Mouse (Mus musculus): ENCODE data around the gene Snx33.

Snx33 gene

GRCm38 (mm10) chr9:56891517-56892011 lies 36.6 kb downstream of the Snx33 start:
- CTCF ChIA-PET: interaction anchor here (0.5 to 1.0 kb wide), 3 partner anchors 10 to 129 kb away, joined by 3 to 4 read pairs (median 3); no protein-coding TSS in a partner anchor

DNA sequence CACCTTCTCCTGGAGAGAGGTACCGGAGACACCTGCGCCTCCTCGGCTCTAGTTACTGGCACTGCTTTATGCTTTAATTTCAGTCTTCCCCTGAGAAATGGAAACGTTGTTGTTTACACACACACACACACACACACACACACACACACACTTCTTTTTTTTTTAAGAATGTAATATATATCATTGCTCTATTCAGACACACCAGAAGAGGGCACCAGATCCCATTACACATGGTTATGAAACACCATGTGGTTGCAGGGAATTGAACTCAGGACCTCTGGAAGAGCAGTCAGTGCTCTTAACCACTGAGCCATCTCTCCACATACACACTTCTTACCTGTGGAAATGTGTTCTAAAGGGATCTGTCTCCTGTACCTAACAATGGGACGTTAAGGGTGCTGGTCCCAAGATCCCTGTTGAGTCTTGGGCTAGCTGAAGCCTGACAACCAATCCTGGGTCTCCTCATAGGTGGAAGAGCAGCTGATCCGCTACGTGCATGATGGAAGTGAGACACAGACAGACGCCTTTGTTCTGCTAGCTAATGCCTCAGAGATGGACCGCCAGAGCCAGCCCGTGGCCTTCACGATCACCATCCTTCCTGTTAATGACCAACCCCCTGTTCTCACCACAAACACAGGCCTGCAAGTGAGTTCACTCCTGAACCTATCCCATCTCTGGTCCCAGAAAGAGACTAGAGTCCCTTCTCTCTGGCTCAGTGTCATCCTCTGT lies 37.5 kb downstream of the Snx33 start:
- CTCF ChIA-PET: interaction anchor here (0.5 to 1.0 kb wide), 4 partner anchors 11 to 166 kb away, joined by 3 to 19 read pairs (median 3); no protein-coding TSS in a partner anchor

DNA sequence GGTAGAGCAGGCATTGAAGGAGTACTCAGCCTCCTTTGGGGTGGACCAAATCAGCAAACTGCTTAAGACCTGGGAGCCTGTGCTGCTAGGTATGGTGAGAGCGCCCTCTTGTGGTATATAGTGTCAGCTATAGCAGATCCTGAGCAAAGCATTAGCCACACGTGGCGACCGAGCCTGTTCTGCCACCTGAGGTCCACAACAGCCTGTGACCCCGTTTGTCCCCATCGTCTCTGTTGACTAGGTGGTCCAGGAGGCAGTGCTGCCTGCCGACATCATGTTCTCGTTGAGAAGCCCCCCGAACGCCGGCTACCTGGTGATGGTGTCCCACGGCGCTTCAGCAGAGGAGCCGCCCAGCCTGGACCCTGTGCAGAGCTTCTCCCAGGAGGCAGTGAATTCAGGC lies 38.4 kb downstream of the Snx33 start:
- CTCF ChIA-PET: interaction anchor here (0.5 to 0.7 kb wide), 3 partner anchors 76 to 167 kb away, joined by 3 to 19 read pairs (median 5); no protein-coding TSS in a partner anchor

DNA sequence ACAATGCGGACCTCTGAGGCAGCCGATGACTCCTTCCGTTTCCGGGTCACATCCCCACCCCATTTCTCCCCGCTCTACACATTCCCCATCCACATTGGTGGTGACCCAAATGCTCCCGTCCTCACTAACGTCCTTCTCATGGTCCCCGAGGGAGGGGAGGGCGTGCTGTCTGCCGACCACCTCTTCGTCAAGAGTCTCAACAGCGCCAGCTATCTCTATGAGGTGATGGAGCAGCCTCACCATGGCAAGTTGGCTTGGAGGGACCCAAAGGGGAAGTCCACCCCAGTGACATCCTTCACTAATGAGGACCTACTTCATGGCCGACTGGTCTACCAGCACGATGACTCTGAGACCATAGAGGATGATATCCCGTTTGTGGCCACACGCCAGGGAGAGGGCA lies 40.6 kb downstream of the Snx33 start:
- CTCF ChIA-PET: no interaction called here

DNA sequence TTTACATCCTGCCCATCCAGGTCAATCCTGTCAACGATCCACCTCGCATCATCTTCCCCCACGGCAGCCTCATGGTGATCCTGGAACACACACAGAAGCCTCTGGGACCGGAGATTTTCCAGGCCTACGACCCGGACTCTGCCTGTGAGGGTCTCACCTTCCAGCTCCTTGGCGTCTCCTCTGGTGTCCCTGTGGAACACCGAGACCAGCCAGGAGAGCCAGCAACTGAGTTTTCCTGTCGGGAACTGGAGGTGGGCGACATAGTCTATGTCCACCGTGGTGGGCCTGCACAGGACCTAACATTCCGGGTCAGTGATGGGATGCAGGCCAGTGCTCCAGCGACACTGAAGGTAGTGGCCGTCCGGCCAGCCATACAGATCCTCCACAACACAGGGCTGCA lies 41.6 kb downstream of the Snx33 start:
- CTCF ChIA-PET: no interaction called here

DNA sequence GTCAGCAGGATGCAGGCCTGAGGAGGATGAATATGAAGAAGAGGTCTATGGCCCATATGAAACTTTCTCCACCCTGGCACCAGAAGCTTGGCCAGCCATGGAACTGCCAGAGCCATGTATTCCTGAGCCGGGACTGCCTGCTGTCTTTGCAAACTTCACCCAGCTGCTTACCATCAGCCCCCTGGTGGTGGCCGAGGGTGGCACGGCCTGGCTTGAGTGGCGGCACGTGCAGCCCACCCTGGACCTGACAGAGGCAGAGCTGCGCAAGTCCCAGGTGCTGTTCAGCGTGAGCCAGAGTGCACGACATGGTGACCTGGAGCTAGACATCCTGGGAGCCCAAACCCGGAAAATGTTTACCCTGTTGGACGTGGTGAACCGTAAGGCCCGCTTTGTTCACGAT lies 42.1 kb downstream of the Snx33 start:
- CTCF ChIA-PET: interaction anchor here (0.6 kb wide), 1 partner anchor 591 kb away, joined by 9 read pairs; no protein-coding TSS in a partner anchor

DNA sequence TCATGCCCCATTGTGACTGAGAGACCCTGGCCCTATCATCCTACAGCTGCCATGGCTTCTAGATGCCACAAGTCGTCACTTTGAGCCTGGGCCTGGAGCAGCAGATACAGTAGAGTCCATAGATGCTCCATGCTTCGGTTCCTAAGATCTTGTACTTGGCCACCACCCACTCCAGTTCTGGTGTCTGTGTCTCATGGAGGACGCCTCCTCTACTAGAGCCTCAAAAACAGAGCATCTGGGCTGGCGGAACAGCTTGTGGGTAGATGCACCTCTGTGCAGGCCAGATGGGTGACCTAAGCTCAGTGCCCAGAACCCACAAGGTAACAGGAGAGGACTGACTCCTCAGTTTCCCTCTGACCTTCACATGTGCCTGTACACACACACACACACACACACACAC lies 43.8 kb downstream of the Snx33 start:
- CTCF ChIA-PET: no interaction called here

- CTCF ChIA-PET: no interaction called here
These were observed 44.7 kb downstream of the Snx33 start for GRCm38 (mm10) chr9:56883470-56883869.

GRCm38 (mm10) chr9:56882818-56883217 lies 45.4 kb downstream of the Snx33 start:
- CTCF ChIA-PET: no interaction called here

- CTCF ChIA-PET: no interaction called here
These were observed 45.9 kb downstream of the Snx33 start for GRCm38 (mm10) chr9:56882283-56882682.

DNA sequence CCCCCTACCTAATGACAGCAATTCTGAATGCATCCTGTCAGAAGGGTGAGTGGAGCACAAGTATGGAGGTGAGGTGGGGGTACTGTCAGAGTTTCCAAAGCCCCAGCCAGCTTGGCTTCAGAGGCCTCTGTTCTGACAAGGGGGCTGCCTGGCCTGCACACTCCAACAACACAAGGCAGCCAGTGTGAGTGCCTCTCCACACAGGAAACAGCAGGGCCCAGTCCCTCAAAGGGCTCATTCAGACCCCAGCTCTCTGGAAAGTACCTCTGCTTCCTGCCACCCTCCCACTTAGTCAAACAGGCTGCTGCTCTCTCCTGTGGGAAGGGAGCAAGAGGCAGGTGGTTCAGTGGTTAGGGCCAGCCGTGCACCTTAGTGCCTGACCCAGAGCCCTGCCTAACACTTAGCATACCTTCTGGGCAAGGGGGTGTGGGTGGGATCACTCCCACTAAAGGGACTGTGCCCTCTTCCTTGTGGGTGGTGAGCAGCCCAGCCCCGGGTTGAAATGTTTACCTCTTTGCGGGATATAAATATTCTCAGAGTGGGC lies 46.6 kb downstream of the Snx33 start:
- CTCF ChIA-PET: no interaction called here

- CTCF ChIA-PET: no interaction called here
These were observed 47.4 kb downstream of the Snx33 start for GRCm38 (mm10) chr9:56880790-56881189.

- CTCF ChIA-PET: no interaction called here
These were observed 50.9 kb downstream of the Snx33 start for GRCm38 (mm10) chr9:56877284-56877683.

DNA sequence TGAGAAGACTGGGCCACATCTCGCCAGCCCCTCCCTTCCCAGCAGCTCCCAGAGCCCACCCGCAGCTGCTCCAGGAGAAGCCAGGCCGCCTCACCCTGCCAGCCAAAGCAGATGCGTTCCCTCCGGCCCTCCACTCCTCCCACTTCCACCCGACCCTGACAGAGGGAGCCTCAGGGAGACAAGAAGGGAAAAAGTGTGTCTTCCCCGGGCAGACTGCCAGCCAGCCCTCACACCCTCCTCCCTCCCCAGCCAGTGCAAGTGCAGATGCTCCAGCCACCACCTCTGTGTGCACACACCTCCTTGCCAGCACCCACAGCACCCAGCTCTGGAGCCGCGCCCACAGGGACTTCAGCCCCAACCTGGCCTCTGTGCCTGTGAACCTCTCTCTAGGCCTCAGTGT lies 51.4 kb downstream of the Snx33 start:
- CTCF ChIA-PET: no interaction called here

DNA sequence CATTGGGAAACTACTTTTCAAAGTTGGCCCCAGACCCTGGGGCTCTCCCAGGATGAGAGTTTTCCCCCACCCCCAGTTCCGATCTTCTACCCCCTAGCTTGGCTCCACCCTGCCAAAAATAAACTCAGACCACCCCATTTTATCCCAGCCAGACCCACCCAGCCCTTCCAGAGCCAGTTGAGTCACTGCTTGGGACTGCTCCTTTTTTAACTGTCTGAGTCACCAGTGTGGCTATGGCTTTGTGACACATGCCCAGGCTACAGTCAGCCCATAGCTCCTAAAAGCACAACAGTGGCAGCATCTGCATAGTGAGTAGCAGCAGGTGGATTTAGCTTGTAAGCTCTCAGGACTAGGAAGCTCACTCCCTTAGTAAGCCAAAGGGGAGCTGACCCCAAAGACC lies 55.1 kb downstream of the Snx33 start:
- CTCF ChIA-PET: no interaction called here

- CTCF ChIA-PET: no interaction called here
These were observed 55.9 kb downstream of the Snx33 start for GRCm38 (mm10) chr9:56872105-56872903.

DNA sequence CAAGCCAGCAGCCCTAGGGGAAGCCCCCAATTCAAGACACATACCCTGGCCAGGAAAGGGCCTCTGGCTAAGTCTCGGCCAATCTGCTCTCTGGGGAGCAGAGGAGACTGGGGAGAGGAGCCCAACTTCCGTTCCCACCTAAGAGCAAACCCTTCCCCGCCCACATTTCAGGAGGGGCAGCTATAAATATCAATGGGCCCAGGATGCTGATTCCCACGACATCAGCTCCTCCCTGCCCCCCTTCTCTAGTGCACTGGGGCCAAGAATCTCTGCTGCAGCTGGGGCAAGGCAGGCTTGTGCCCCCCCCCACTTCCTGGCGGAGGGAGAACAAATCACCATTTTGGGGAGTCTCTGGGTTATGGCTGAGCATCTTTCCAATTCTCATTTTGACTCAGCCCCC lies 57.0 kb downstream of the Snx33 start:
- CTCF ChIA-PET: no interaction called here

- CTCF ChIA-PET: no interaction called here
These were observed 57.4 kb downstream of the Snx33 start for GRCm38 (mm10) chr9:56870778-56871177.

GRCm38 (mm10) chr9:56869552-56869951 lies 58.6 kb downstream of the Snx33 start:
- CTCF ChIA-PET: no interaction called here

DNA sequence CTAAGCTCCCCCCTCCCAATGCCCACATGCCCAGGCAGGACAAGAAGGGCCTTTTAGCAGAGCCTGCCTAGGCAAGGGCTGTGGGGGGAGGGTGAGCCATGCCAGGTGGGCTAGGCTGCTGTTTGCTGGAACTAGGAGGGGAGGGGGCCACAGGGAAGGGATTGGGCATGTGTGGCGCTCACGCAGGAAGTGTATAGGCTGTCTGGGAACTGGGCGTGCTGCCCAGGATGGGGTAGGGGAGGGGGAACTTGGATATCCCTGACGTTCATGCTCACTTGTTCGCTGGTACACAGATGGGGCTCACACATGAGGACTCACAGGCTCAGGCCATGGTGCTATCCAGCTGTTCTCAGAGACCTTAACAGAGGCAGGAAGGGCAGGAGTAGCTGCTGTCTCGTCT lies 59.9 kb downstream of the Snx33 start:
- CTCF ChIA-PET: no interaction called here

Data from spleen, embryonic (tissue).